Mouse (Mus musculus): ENCODE results near the gene Kars. TPM values are rescaled to one million over a fixed set of nuclear protein-coding genes. Genes with fewer than 3 reads are reported as not detected.

The Kars gene
- total and polyA plus RNA-seq, 3 experiments: 113 to 184 (median 177) TPM

GRCm38 (mm10) chr8:112045182-112045581 is 34.1 kb upstream of the Kars start:
- no peak for DNase-seq (ENCODE audit: low spot score)
- H3K9me3 ChIP-seq (replicated peaks): no peaks in the 10 kb centered on the region
- no peak for ATAC-seq (ENCODE audit: extremely low read depth, insufficient number of reproducible peaks, low FRiP score, poor library complexity, severe bottlenecking)
- no peak for TF ChIP-seq GATA2 (IDR thresholded peaks at IDR 0.05; ENCODE audit: borderline replicate concordance, low read depth, low read length)
- TF ChIP-seq GATA1 (IDR thresholded peaks at IDR 0.05; ENCODE audit: borderline replicate concordance, low read length): no peak
- TF ChIP-seq CTCF (IDR thresholded peaks at IDR 0.05; ENCODE audit: low read depth, low read length): 0 out of 2 replicates have a peak, but pooled peaks have one; percentile 10
- TF ChIP-seq POLR2AphosphoS5 (IDR thresholded peaks at IDR 0.05; ENCODE audit: insufficient replicate concordance, low read depth, low read length): no peak
- H3K4me3 ChIP-seq (ENCODE audit: low read depth, low read length): no peak overlapping the region
- no peaks in the 10 kb centered on the region for H3K36me3 ChIP-seq (replicated peaks)
- no peaks in the 10 kb centered on the region for H3K27me3 ChIP-seq (ENCODE audit: insufficient read depth, low read length)
- H3K4me1 ChIP-seq (ENCODE audit: insufficient read depth, low read depth, low read length): no peaks in the 10 kb centered on the region

GRCm38 (mm10) chr8:112037521-112037920 is 26.4 kb upstream of the Kars start:
- Histone ChIP-seq H3K4me3 (ENCODE audit: low read depth, low read length) (no peak overlapping the region), H3K36me3 (replicated peaks) (no peaks in the 10 kb centered on the region), H3K9me3 (replicated peaks) (no peaks in the 10 kb centered on the region), H3K27me3 (ENCODE audit: insufficient read depth, low read length) (no peaks in the 10 kb centered on the region), H3K4me1 (ENCODE audit: insufficient read depth, low read depth, low read length) (no peaks in the 10 kb centered on the region)
- DNase-seq (ENCODE audit: low spot score) (no peak), ATAC-seq (ENCODE audit: extremely low read depth, insufficient number of reproducible peaks, low FRiP score, poor library complexity, severe bottlenecking) (no peak)
- no peak for TF ChIP-seq GATA2 (IDR thresholded peaks at IDR 0.05; ENCODE audit: borderline replicate concordance, low read depth, low read length)
- TF ChIP-seq GATA1 (IDR thresholded peaks at IDR 0.05; ENCODE audit: borderline replicate concordance, low read length): no peak

- Histone ChIP-seq H3K4me1 (ENCODE audit: insufficient read depth, low read depth, low read length) (peaks cover 3% of the 10 kb centered on the region), H3K27me3 (ENCODE audit: insufficient read depth, low read length) (no peaks in the 10 kb centered on the region), H3K36me3 (replicated peaks) (no peaks in the 10 kb centered on the region), H3K4me3 (ENCODE audit: low read depth, low read length) (no peak overlapping the region), H3K9me3 (replicated peaks) (no peaks in the 10 kb centered on the region)
- DNase-seq (ENCODE audit: low spot score): peak; percentile 31
- TF ChIP-seq GATA1 (IDR thresholded peaks at IDR 0.05; ENCODE audit: borderline replicate concordance, low read length) (no peak), CTCF (IDR thresholded peaks at IDR 0.05; ENCODE audit: low read depth, low read length) (peak; percentile 72; the same call in 1 of the 2 replicates)
- ATAC-seq (ENCODE audit: extremely low read depth, insufficient number of reproducible peaks, low FRiP score, poor library complexity, severe bottlenecking): peak; percentile 63
These were observed 23.5 kb upstream of the Kars start for GRCm38 (mm10) chr8:112034603-112035002.

GRCm38 (mm10) chr8:112033071-112033470 is 21.9 kb upstream of the Kars start:
- H3K36me3 ChIP-seq (replicated peaks): no peaks in the 10 kb centered on the region
- TF ChIP-seq GATA2 (IDR thresholded peaks at IDR 0.05; ENCODE audit: borderline replicate concordance, low read depth, low read length): no peak
- TF ChIP-seq POLR2AphosphoS5 (IDR thresholded peaks at IDR 0.05; ENCODE audit: insufficient replicate concordance, low read depth, low read length): no peak
- TF ChIP-seq TAL1 (conservative IDR thresholded peaks at IDR 0.05; ENCODE audit: low read depth, low read length): no peak
- no peak for TF ChIP-seq CTCF (IDR thresholded peaks at IDR 0.05; ENCODE audit: low read depth, low read length)
- TF ChIP-seq GATA1 (IDR thresholded peaks at IDR 0.05; ENCODE audit: borderline replicate concordance, low read length): no peak
- peaks cover 3% of the 10 kb centered on the region for H3K4me1 ChIP-seq (ENCODE audit: insufficient read depth, low read depth, low read length)
- no peak for DNase-seq (ENCODE audit: low spot score)
- no peaks in the 10 kb centered on the region for H3K27me3 ChIP-seq (ENCODE audit: insufficient read depth, low read length)
- H3K9me3 ChIP-seq (replicated peaks): no peaks in the 10 kb centered on the region
- no peak overlapping the region for H3K4me3 ChIP-seq (ENCODE audit: low read depth, low read length)
- ATAC-seq (ENCODE audit: extremely low read depth, insufficient number of reproducible peaks, low FRiP score, poor library complexity, severe bottlenecking): no peak

- peaks cover 3% of the 10 kb centered on the region for H3K4me1 ChIP-seq (ENCODE audit: insufficient read depth, low read depth, low read length)
- DNase-seq (ENCODE audit: low spot score) (no peak), ATAC-seq (ENCODE audit: extremely low read depth, insufficient number of reproducible peaks, low FRiP score, poor library complexity, severe bottlenecking) (no peak)
- TF ChIP-seq POLR2AphosphoS5 (IDR thresholded peaks at IDR 0.05; ENCODE audit: insufficient replicate concordance, low read depth, low read length) (no peak), TAL1 (conservative IDR thresholded peaks at IDR 0.05; ENCODE audit: low read depth, low read length) (no peak), GATA1 (IDR thresholded peaks at IDR 0.05; ENCODE audit: borderline replicate concordance, low read length) (no peak), CTCF (IDR thresholded peaks at IDR 0.05; ENCODE audit: low read depth, low read length) (no peak), GATA2 (IDR thresholded peaks at IDR 0.05; ENCODE audit: borderline replicate concordance, low read depth, low read length) (no peak)
- H3K36me3 ChIP-seq (replicated peaks): no peaks in the 10 kb centered on the region
- H3K9me3 ChIP-seq (replicated peaks): no peaks in the 10 kb centered on the region
- no peaks in the 10 kb centered on the region for H3K27me3 ChIP-seq (ENCODE audit: insufficient read depth, low read length)
- no peak overlapping the region for H3K4me3 ChIP-seq (ENCODE audit: low read depth, low read length)
These were observed 19.5 kb upstream of the Kars start for GRCm38 (mm10) chr8:112030663-112031062.

GRCm38 (mm10) chr8:112029455-112029854 is 18.3 kb upstream of the Kars start:
- no peak overlapping the region for H3K4me3 ChIP-seq (ENCODE audit: low read depth, low read length)
- H3K4me1 ChIP-seq (ENCODE audit: insufficient read depth, low read depth, low read length): peaks cover 3% of the 10 kb centered on the region
- H3K27me3 ChIP-seq (ENCODE audit: insufficient read depth, low read length): peaks cover 6% of the 10 kb centered on the region; the same call in 1 of the 2 replicates
- no peaks in the 10 kb centered on the region for H3K36me3 ChIP-seq (replicated peaks)
- ATAC-seq (ENCODE audit: extremely low read depth, insufficient number of reproducible peaks, low FRiP score, poor library complexity, severe bottlenecking) (no peak), DNase-seq (ENCODE audit: low spot score) (no peak)
- no peaks in the 10 kb centered on the region for H3K9me3 ChIP-seq (replicated peaks)
- TF ChIP-seq POLR2AphosphoS5 (IDR thresholded peaks at IDR 0.05; ENCODE audit: insufficient replicate concordance, low read depth, low read length): no peak
- no peak for TF ChIP-seq CTCF (IDR thresholded peaks at IDR 0.05; ENCODE audit: low read depth, low read length)
- TF ChIP-seq GATA1 (IDR thresholded peaks at IDR 0.05; ENCODE audit: borderline replicate concordance, low read length): no peak
- no peak for TF ChIP-seq TAL1 (conservative IDR thresholded peaks at IDR 0.05; ENCODE audit: low read depth, low read length)
- no peak for TF ChIP-seq GATA2 (IDR thresholded peaks at IDR 0.05; ENCODE audit: borderline replicate concordance, low read depth, low read length)

GRCm38 (mm10) chr8:112014936-112015335 is 3.8 kb upstream of the Kars start, which contains the start of gene Gm6793:
Gene Gm6793 (minus strand): TSS chr8:112015036.
- Histone ChIP-seq H3K9me3 (replicated peaks) (no peaks in the 10 kb centered on the region), H3K4me3 (ENCODE audit: low read depth, low read length) (no peak within 1 kb of the TSS), H3K36me3 (replicated peaks) (peaks cover 52% of the 10 kb centered on the region), H3K27me3 (ENCODE audit: insufficient read depth, low read length) (no peaks in the 10 kb centered on the region), H3K4me1 (ENCODE audit: insufficient read depth, low read depth, low read length) (peaks cover 12% of the 10 kb centered on the region)
- no peak for DNase-seq (ENCODE audit: low spot score)
- ATAC-seq (ENCODE audit: extremely low read depth, insufficient number of reproducible peaks, low FRiP score, poor library complexity, severe bottlenecking): no peak
- TF ChIP-seq GATA1 (IDR thresholded peaks at IDR 0.05; ENCODE audit: borderline replicate concordance, low read length): no peak
- no peak for TF ChIP-seq CTCF (IDR thresholded peaks at IDR 0.05; ENCODE audit: low read depth, low read length)
- TF ChIP-seq GATA2 (IDR thresholded peaks at IDR 0.05; ENCODE audit: borderline replicate concordance, low read depth, low read length): no peak
- TF ChIP-seq TAL1 (conservative IDR thresholded peaks at IDR 0.05; ENCODE audit: low read depth, low read length): no peak
- no peak for TF ChIP-seq POLR2AphosphoS5 (IDR thresholded peaks at IDR 0.05; ENCODE audit: insufficient replicate concordance, low read depth, low read length)
